Comparison of ENCODE assay signal across 10 mouse cellular contexts in genomic region chr7:95853225-95853812, GRCm38 (mm10).
DNase-seq lines count a peak whose midpoint lies in the region; ATAC-seq and TF ChIP-seq lines count a peak whose summit lies in the region.
"Had no signal": no experiment of that assay in that cellular context is flagged by ENCODE, and none has a peak within 500 bp of the region (broad histone marks: within the 10 kb centered on the region; RNA-seq: fewer than 3 reads in every experiment).

No protein-coding gene starts in this region.

- WGBS in lung, postnatal 0 days, result 44% methylated on average over 6 of the region's 6 CpGs

- peak; percentile 92 for ATAC-seq in lung, postnatal 0 days
- ATAC-seq in megakaryocyte progenitor cell, adult 5-6 weeks (replicated peaks; ENCODE audit: poor library complexity), result no peak

- H3K4me3 ChIP-seq in lung, postnatal 0 days (ENCODE audit: low read depth, low read length), result no peak overlapping the region

- H3K36me3 ChIP-seq in lung, postnatal 0 days (ENCODE audit: insufficient read depth, low read length), result no peaks in the 10 kb centered on the region

- H3K9ac ChIP-seq in lung, postnatal 0 days (replicated peaks; ENCODE audit: low read depth), result no peak overlapping the region

- intact Hi-C loops in left cerebral cortex, postnatal 4 days (cut with DNase I), result no loop called here

- no peak overlapping the region for H3K4me2 ChIP-seq in lung, postnatal 0 days (replicated peaks; ENCODE audit: low read depth, low read length)

- peak; percentile 31; the same call in 1 of the 2 replicates for TF ChIP-seq EP300 in lung, postnatal 0 days (IDR thresholded peaks at IDR 0.05)

- TF ChIP-seq CTCF in lung, postnatal 0 days (IDR thresholded peaks at IDR 0.05), result no peak

- DNase-seq in left cerebral cortex, adult 18-20 months (ENCODE audit: low spot score in 2 of 2), result peak; percentile 60 to 68
- no peak for DNase-seq in left cerebral cortex, postnatal 4 days
- DNase-seq in MN1 (ENCODE audit: low spot score), result peak; percentile 41
- peak; percentile 47 for DNase-seq in adrenal gland, postnatal 25 days
- DNase-seq in lung, postnatal 0 days (ENCODE audit: low spot score), result peak; percentile 74
- no peak for DNase-seq in cerebellum, postnatal 36 days
- DNase-seq in heart, adult 8-10 months (ENCODE audit: low spot score), result no peak
- DNase-seq: cerebellum, adult 18-20 months; gastrocnemius, postnatal 10 days had no signal

- H3K27ac ChIP-seq in lung, postnatal 0 days (ENCODE audit: low read length), result no peak overlapping the region

- H3K4me1 ChIP-seq in lung, postnatal 0 days (ENCODE audit: insufficient read depth, low read depth, low read length), result no peaks in the 10 kb centered on the region

- H3K9me3 ChIP-seq in lung, postnatal 0 days (ENCODE audit: low read length), result no peaks in the 10 kb centered on the region

- H3K27me3 ChIP-seq in lung, postnatal 0 days (replicated peaks; ENCODE audit: insufficient read depth, low read length), result no peaks in the 10 kb centered on the region

Comparison
In these comparisons a context has a peak if more than half of its experiments do, and no peak if none do; other contexts are left out.
1. DNase-seq: peak in left cerebral cortex, adult 18-20 months (2 of 2), MN1 (single experiment), adrenal gland, postnatal 25 days (single experiment) and lung, postnatal 0 days (single experiment); none in left cerebral cortex, postnatal 4 days (single experiment), cerebellum, postnatal 36 days (0 of 2) and heart, adult 8-10 months (single experiment).